ENCODE assay signal across 9 mouse cellular contexts in genomic region chr19:53786239-53786638, GRCm38 (mm10).
DNase-seq lines count a peak whose midpoint lies in the region; ATAC-seq and TF ChIP-seq lines count a peak whose summit lies in the region.
"Had no signal": no experiment of that assay in that cellular context is flagged by ENCODE, and none has a peak within 500 bp of the region (broad histone marks: within the 10 kb centered on the region; RNA-seq: fewer than 3 reads in every experiment).

No protein-coding gene starts in this region.

- H3K4me2 ChIP-seq in heart, embryonic 15.5 days: no peak overlapping the region
- no peak overlapping the region for H3K4me2 ChIP-seq in lung, embryonic 14.5 days
- H3K4me2 ChIP-seq in limb, embryonic 14.5 days (replicated peaks; ENCODE audit: low read depth, low read length, severe bottlenecking): no peak overlapping the region
- no peak overlapping the region for H3K4me2 ChIP-seq in neural tube, embryonic 15.5 days
- H3K4me2 ChIP-seq: hindbrain, embryonic 13.5 days had no signal

- no peak overlapping the region for H3K4me3 ChIP-seq in heart, embryonic 15.5 days
- no peak overlapping the region for H3K4me3 ChIP-seq in lung, embryonic 14.5 days (ENCODE audit: low read depth, low read length)
- no peak overlapping the region for H3K4me3 ChIP-seq in brown adipose tissue, adult 24 weeks (ENCODE audit: insufficient read depth, low read depth, low read length)
- no peak overlapping the region for H3K4me3 ChIP-seq in limb, embryonic 14.5 days (replicated peaks; ENCODE audit: low read length)
- no peak overlapping the region for H3K4me3 ChIP-seq in neural tube, embryonic 15.5 days (replicated peaks)
- H3K4me3 ChIP-seq: hindbrain, embryonic 13.5 days had no signal

- H3K27ac ChIP-seq in heart, embryonic 15.5 days: peak overlapping the region; percentile 59
- peak overlapping the region; percentile 27; the same call in 1 of the 2 replicates for H3K27ac ChIP-seq in lung, embryonic 14.5 days (ENCODE audit: low read depth)
- 0 out of 2 replicates have a peak overlapping the region, but pooled peaks have one; percentile 33 for H3K27ac ChIP-seq in brown adipose tissue, adult 24 weeks (replicated peaks; ENCODE audit: low read depth, low read length)
- H3K27ac ChIP-seq in limb, embryonic 14.5 days (replicated peaks; ENCODE audit: low read depth, low read length): peak overlapping the region; percentile 3; the same call in 1 of the 2 replicates
- no peak overlapping the region for H3K27ac ChIP-seq in neural tube, embryonic 15.5 days (replicated peaks)
- H3K27ac ChIP-seq: hindbrain, embryonic 13.5 days had no signal

- peaks cover 65% of the 10 kb centered on the region for H3K4me1 ChIP-seq in heart, embryonic 15.5 days (replicated peaks)
- 0 out of 2 replicates have a peak, but pooled peaks cover 3% of the 10 kb centered on the region for H3K4me1 ChIP-seq in lung, embryonic 14.5 days (ENCODE audit: insufficient read depth)
- H3K4me1 ChIP-seq in brown adipose tissue, adult 24 weeks (ENCODE audit: control insufficient read depth, insufficient read depth, insufficient read length, low read length): peaks cover 11% of the 10 kb centered on the region
- H3K4me1 ChIP-seq in limb, embryonic 14.5 days (ENCODE audit: control insufficient read depth, insufficient read depth, low read length): peaks cover 18% of the 10 kb centered on the region
- H3K4me1 ChIP-seq in neural tube, embryonic 15.5 days: peaks cover 11% of the 10 kb centered on the region
- H3K4me1 ChIP-seq: hindbrain, embryonic 13.5 days had no signal

- TF ChIP-seq CTCF in lung, embryonic 14.5 days (IDR thresholded peaks at IDR 0.05; ENCODE audit: low read depth): no peak

- H3K27me3 ChIP-seq in heart, embryonic 15.5 days: no peaks in the 10 kb centered on the region
- no peaks in the 10 kb centered on the region for H3K27me3 ChIP-seq in lung, embryonic 14.5 days (ENCODE audit: insufficient read depth, low read length)
- H3K27me3 ChIP-seq in limb, embryonic 14.5 days (ENCODE audit: control insufficient read depth, insufficient read depth, low read length): no peaks in the 10 kb centered on the region
- no peaks in the 10 kb centered on the region for H3K27me3 ChIP-seq in neural tube, embryonic 15.5 days (replicated peaks)
- H3K27me3 ChIP-seq: hindbrain, embryonic 13.5 days had no signal

- DNase-seq in heart, adult 9 months (ENCODE audit: low spot score in 2 of 2): no peak
- DNase-seq in lung, embryonic 14.5 days: peak; percentile 61
- DNase-seq in lung, postnatal 4 days: no peak
- peak; percentile 68 for DNase-seq in limb, embryonic 14.5 days (ENCODE audit: low spot score)
- DNase-seq: lung, postnatal 14 days had no signal

- TF ChIP-seq POLR2A in limb, embryonic 14.5 days (IDR thresholded peaks at IDR 0.05; ENCODE audit: borderline replicate concordance, extremely low read depth, insufficient read depth, insufficient read length): no peak

- no peaks in the 10 kb centered on the region for H3K36me3 ChIP-seq in heart, embryonic 15.5 days
- H3K36me3 ChIP-seq in lung, embryonic 14.5 days (ENCODE audit: insufficient read depth): no peaks in the 10 kb centered on the region
- no peaks in the 10 kb centered on the region for H3K36me3 ChIP-seq in limb, embryonic 14.5 days (ENCODE audit: control insufficient read depth, insufficient read depth, low read length)
- no peaks in the 10 kb centered on the region for H3K36me3 ChIP-seq in neural tube, embryonic 15.5 days
- H3K36me3 ChIP-seq: hindbrain, embryonic 13.5 days had no signal

- no peak overlapping the region for H3K9ac ChIP-seq in heart, embryonic 15.5 days
- H3K9ac ChIP-seq in lung, embryonic 14.5 days: no peak overlapping the region
- no peak overlapping the region for H3K9ac ChIP-seq in limb, embryonic 14.5 days (ENCODE audit: low read depth, low read length, severe bottlenecking)
- H3K9ac ChIP-seq in neural tube, embryonic 15.5 days (replicated peaks): no peak overlapping the region
- H3K9ac ChIP-seq: hindbrain, embryonic 13.5 days had no signal

- ATAC-seq in heart, embryonic 15.5 days (replicated peaks; ENCODE audit: insufficient number of reproducible peaks, insufficient read depth, low FRiP score, low read depth): no peak
- no peak for ATAC-seq in lung, embryonic 14.5 days (ENCODE audit: insufficient read depth)
- 0 out of 2 replicates have a peak, but pooled peaks have one; percentile 12 for ATAC-seq in limb, embryonic 14.5 days (ENCODE audit: low FRiP score, low read depth)
- no peak for ATAC-seq in neural tube, embryonic 15.5 days (ENCODE audit: low FRiP score)

- WGBS in heart, embryonic 15.5 days: 51% methylated on average over 2 of the region's 2 CpGs
- 65% methylated on average over 2 of the region's 2 CpGs for WGBS in lung, embryonic 14.5 days
- 29% methylated on average over 2 of the region's 2 CpGs for WGBS in limb, embryonic 14.5 days
- WGBS in neural tube, embryonic 15.5 days: 43% methylated on average over 2 of the region's 2 CpGs

- H3K9me3 ChIP-seq in heart, embryonic 15.5 days (replicated peaks): no peaks in the 10 kb centered on the region
- H3K9me3 ChIP-seq in lung, embryonic 14.5 days (ENCODE audit: low read depth, low read length): no peaks in the 10 kb centered on the region
- no peaks in the 10 kb centered on the region for H3K9me3 ChIP-seq in limb, embryonic 14.5 days (ENCODE audit: control insufficient read depth, low read length)
- no peaks in the 10 kb centered on the region for H3K9me3 ChIP-seq in neural tube, embryonic 15.5 days (replicated peaks)
- H3K9me3 ChIP-seq: hindbrain, embryonic 13.5 days had no signal

Comparison
In these comparisons a context has a peak if more than half of its experiments do, and no peak if none do; other contexts are left out.
1. DNase-seq: peak in lung, embryonic 14.5 days (single experiment) and limb, embryonic 14.5 days (single experiment); none in heart, adult 9 months (0 of 2) and lung, postnatal 4 days (0 of 2).